Mouse (Mus musculus): ENCODE measurements around the gene Arid3a. TPM values are rescaled to one million over a fixed set of nuclear protein-coding genes. Genes with fewer than 3 reads are reported as not detected.

The Arid3a gene
- total RNA-seq, 1 experiment = 16.3 TPM

- Histone ChIP-seq H3K9ac (ENCODE audit: insufficient read depth, low read depth, low read length, poor library complexity, severe bottlenecking) (no peak overlapping the region), H3K27ac (ENCODE audit: insufficient read depth, low read depth, low read length, poor library complexity, severe bottlenecking) (no peak overlapping the region)
These were observed 25.9 kb upstream of the Arid3a start for GRCm38 (mm10) chr10:79900951-79901410.

GRCm38 (mm10) chr10:79906712-79907111, 20.1 kb upstream of the Arid3a start:
- in situ Hi-C loops (cut with MboI; ENCODE audit: low sequenced_read_pairs in 2 of 2, unreplicated experiment in 2 of 2) = no loop called here
- H3K27ac ChIP-seq (ENCODE audit: insufficient read depth, low read depth, low read length, poor library complexity, severe bottlenecking) = no peak overlapping the region
- H3K9ac ChIP-seq (ENCODE audit: insufficient read depth, low read depth, low read length, poor library complexity, severe bottlenecking) = no peak overlapping the region
- no peak for DNase-seq (ENCODE audit: low read depth, low spot score)
- no peak overlapping the region for H3K4me3 ChIP-seq (ENCODE audit: insufficient read depth in 1 of 2, low read depth in 1 of 2, low read length in 2 of 2, poor library complexity in 1 of 2, severe bottlenecking in 1 of 2)
- no peak for TF ChIP-seq ZC3H11A (IDR thresholded peaks at IDR 0.05; ENCODE audit: borderline replicate concordance, low read depth, low read length)
- TF ChIP-seq CHD2 (IDR thresholded peaks at IDR 0.05; ENCODE audit: low read depth, low read length) = no peak
- TF ChIP-seq ZNF384 (IDR thresholded peaks at IDR 0.05; ENCODE audit: low read depth, low read length) = no peak
- TF ChIP-seq HCFC1 (IDR thresholded peaks at IDR 0.05; ENCODE audit: borderline replicate concordance, insufficient read depth, low read length) = no peak
- TF ChIP-seq MAFK (IDR thresholded peaks at IDR 0.05; ENCODE audit: insufficient read depth, low read depth, low read length) = no peak
- H3K36me3 ChIP-seq (ENCODE audit: control insufficient read depth, insufficient read depth, low read length, poor library complexity, severe bottlenecking) = peaks cover 5% of the 10 kb centered on the region; the same call in 1 of the 2 replicates
- no peaks in the 10 kb centered on the region for H3K9me3 ChIP-seq (ENCODE audit: control insufficient read depth, insufficient read depth, low read depth, low read length)
- peaks cover 0 to 10% of the 10 kb centered on the region in 2 experiments; a peak in 1 of 4 replicates for H3K4me1 ChIP-seq (ENCODE audit: control insufficient read depth in 2 of 2, insufficient read depth in 2 of 2, low read length in 2 of 2, poor library complexity in 1 of 2)

More at GRCm38 (mm10) chr10:79900951-79901410, 25.9 kb upstream of the Arid3a start:
- TF ChIP-seq MAFK (IDR thresholded peaks at IDR 0.05; ENCODE audit: insufficient read depth, low read depth, low read length) (no peak), ZNF384 (IDR thresholded peaks at IDR 0.05; ENCODE audit: low read depth, low read length) (no peak), ZC3H11A (IDR thresholded peaks at IDR 0.05; ENCODE audit: borderline replicate concordance, low read depth, low read length) (no peak), HCFC1 (IDR thresholded peaks at IDR 0.05; ENCODE audit: borderline replicate concordance, insufficient read depth, low read length) (no peak), CHD2 (IDR thresholded peaks at IDR 0.05; ENCODE audit: low read depth, low read length) (no peak)
- Histone ChIP-seq H3K4me1 (ENCODE audit: control insufficient read depth in 2 of 2, insufficient read depth in 2 of 2, low read length in 2 of 2, poor library complexity in 1 of 2) (peaks cover 1 to 20% of the 10 kb centered on the region in 2 experiments; a peak in 1 of 4 replicates), H3K9me3 (ENCODE audit: control insufficient read depth, insufficient read depth, low read depth, low read length) (no peaks in the 10 kb centered on the region), H3K4me3 (ENCODE audit: insufficient read depth in 1 of 2, low read depth in 1 of 2, low read length in 2 of 2, poor library complexity in 1 of 2, severe bottlenecking in 1 of 2) (no peak overlapping the region), H3K36me3 (ENCODE audit: control insufficient read depth, insufficient read depth, low read length, poor library complexity, severe bottlenecking) (peaks cover 5% of the 10 kb centered on the region; the same call in 1 of the 2 replicates)
- in situ Hi-C loops (cut with MboI; ENCODE audit: low sequenced_read_pairs in 2 of 2, unreplicated experiment in 2 of 2) = no loop called here
- no peak for DNase-seq (ENCODE audit: low read depth, low spot score)

- no peak overlapping the region for H3K4me3 ChIP-seq (ENCODE audit: insufficient read depth in 1 of 2, low read depth in 1 of 2, low read length in 2 of 2, poor library complexity in 1 of 2, severe bottlenecking in 1 of 2)
- no peaks in the 10 kb centered on the region for H3K9me3 ChIP-seq (ENCODE audit: control insufficient read depth, insufficient read depth, low read depth, low read length)
- peaks cover 5% of the 10 kb centered on the region; the same call in 1 of the 2 replicates for H3K36me3 ChIP-seq (ENCODE audit: control insufficient read depth, insufficient read depth, low read length, poor library complexity, severe bottlenecking)
- no peak overlapping the region for H3K27ac ChIP-seq (ENCODE audit: insufficient read depth, low read depth, low read length, poor library complexity, severe bottlenecking)
- in situ Hi-C loops (cut with MboI; ENCODE audit: low sequenced_read_pairs in 2 of 2, unreplicated experiment in 2 of 2) = no loop called here
- no peak overlapping the region for H3K9ac ChIP-seq (ENCODE audit: insufficient read depth, low read depth, low read length, poor library complexity, severe bottlenecking)
- H3K4me1 ChIP-seq (ENCODE audit: control insufficient read depth in 2 of 2, insufficient read depth in 2 of 2, low read length in 2 of 2, poor library complexity in 1 of 2) = peaks cover 0 to 13% of the 10 kb centered on the region in 2 experiments; a peak in 1 of 4 replicates
- TF ChIP-seq ZC3H11A (IDR thresholded peaks at IDR 0.05; ENCODE audit: borderline replicate concordance, low read depth, low read length) (no peak), MAFK (IDR thresholded peaks at IDR 0.05; ENCODE audit: insufficient read depth, low read depth, low read length) (no peak), ZNF384 (IDR thresholded peaks at IDR 0.05; ENCODE audit: low read depth, low read length) (no peak), HCFC1 (IDR thresholded peaks at IDR 0.05; ENCODE audit: borderline replicate concordance, insufficient read depth, low read length) (no peak), CHD2 (IDR thresholded peaks at IDR 0.05; ENCODE audit: low read depth, low read length) (no peak)
- DNase-seq (ENCODE audit: low read depth, low spot score) = no peak
These were observed 19.4 kb upstream of the Arid3a start for GRCm38 (mm10) chr10:79907415-79907814.

DNA sequence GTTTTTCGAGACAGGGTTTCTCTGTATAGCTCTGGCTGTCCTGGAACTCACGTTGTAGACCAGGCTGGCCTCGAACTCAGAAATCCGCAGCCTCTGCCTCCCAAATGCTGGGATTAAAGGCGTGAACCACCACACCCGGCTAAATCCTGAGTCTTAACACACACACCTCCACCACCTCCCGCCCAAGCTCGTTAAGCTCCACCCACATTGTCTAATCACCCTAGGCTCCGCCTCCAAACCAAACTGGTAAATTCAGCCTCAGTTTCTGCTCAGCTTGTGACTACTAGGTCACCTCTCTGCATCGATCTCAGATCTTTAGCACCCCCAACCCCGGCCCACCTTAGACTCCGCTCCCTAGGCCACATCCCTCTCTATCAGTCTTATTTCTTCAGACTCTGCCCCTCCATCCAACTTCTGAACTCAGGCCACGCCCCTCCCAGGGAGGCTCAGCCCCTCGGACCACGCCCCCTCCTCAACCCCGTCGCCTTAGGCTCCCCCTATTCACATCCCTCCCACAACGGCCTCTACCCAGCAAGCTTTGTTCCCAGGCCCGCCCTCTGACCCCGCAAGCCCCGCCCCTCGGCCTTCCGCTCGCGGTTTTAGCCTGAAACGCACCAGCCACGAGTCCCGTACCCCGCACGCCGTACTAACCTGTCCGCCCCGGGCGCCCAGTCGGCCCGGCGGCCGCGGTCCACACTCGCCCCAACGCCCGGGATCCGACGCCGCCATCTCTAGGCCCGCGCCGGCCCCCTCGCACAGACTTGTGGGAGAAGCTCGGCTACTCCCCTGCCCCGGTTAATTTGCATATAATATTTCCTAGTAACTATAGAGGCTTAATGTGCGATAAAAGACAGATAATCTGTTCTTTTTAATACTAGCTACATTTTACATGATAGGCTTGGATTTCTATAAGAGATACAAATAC, 18.4 kb upstream of the Arid3a start, which contains the start of gene Med16:
Med16 (minus strand) TSS at position 757 of the 925 bp plus-strand sequence.
- Histone ChIP-seq H3K4me3 (ENCODE audit: insufficient read depth in 1 of 2, low read depth in 1 of 2, low read length in 2 of 2, poor library complexity in 1 of 2, severe bottlenecking in 1 of 2) (peak within 1 kb of the TSS; percentile 99 to 100), H3K36me3 (ENCODE audit: control insufficient read depth, insufficient read depth, low read length, poor library complexity, severe bottlenecking) (peaks cover 5% of the 10 kb centered on the region; the same call in 1 of the 2 replicates), H3K9ac (ENCODE audit: insufficient read depth, low read depth, low read length, poor library complexity, severe bottlenecking) (peak within 1 kb of the TSS; percentile 100), H3K9me3 (ENCODE audit: control insufficient read depth, insufficient read depth, low read depth, low read length) (no peaks in the 10 kb centered on the region), H3K4me1 (ENCODE audit: control insufficient read depth in 2 of 2, insufficient read depth in 2 of 2, low read length in 2 of 2, poor library complexity in 1 of 2) (peaks cover 0 to 8% of the 10 kb centered on the region in 2 experiments; a peak in 1 of 4 replicates), H3K27ac (ENCODE audit: insufficient read depth, low read depth, low read length, poor library complexity, severe bottlenecking) (peak within 1 kb of the TSS; percentile 99)
- peak; percentile 97 for DNase-seq (ENCODE audit: low read depth, low spot score)
- peak; percentile 67; the same call in 1 of the 2 replicates for TF ChIP-seq HCFC1 (IDR thresholded peaks at IDR 0.05; ENCODE audit: borderline replicate concordance, insufficient read depth, low read length)
- TF ChIP-seq CHD2 (IDR thresholded peaks at IDR 0.05; ENCODE audit: low read depth, low read length) = no peak
- in situ Hi-C loops (cut with MboI; ENCODE audit: low sequenced_read_pairs in 2 of 2, unreplicated experiment in 2 of 2) = no loop called here
